Mouse (Mus musculus) neural tube, embryonic 14.5 days (tissue): ENCODE measurements around the gene Prdx2. TPM values are rescaled to one million over a fixed set of nuclear protein-coding genes. Genes with fewer than 3 reads are reported as not detected.

Experiments used
- ATAC-seq: fragments of 200-750 bp; cut with Nextera tagmentation; 2 replicates; pipeline ENCODE4 v1.8.0; 2017; ENCODE audit warnings: low read depth, mild to moderate bottlenecking, moderate TSS enrichment, moderate library complexity
- H3K27ac ChIP-seq: fragments of 300-500 bp; sonication (generic); 2 replicates; pipeline ENCODE4 v1.5.1; 2014; ENCODE audit warnings: low read depth, mild to moderate bottlenecking, control low read depth, low read length, moderate library complexity, mixed read lengths
- H3K27me3 ChIP-seq: fragments of 300-500 bp; sonication (generic); 2 replicates; pipeline ENCODE4 v1.6.1; 2014; ENCODE audit warnings: low read length; ENCODE audit not compliant: control insufficient read depth, insufficient read depth
- H3K36me3 ChIP-seq: fragments of 300-500 bp; sonication (generic); 2 replicates; pipeline ENCODE4 v1.6.1; 2014; ENCODE audit warnings: low read length, mixed read lengths; ENCODE audit not compliant: control insufficient read depth, insufficient read depth
- H3K4me1 ChIP-seq: fragments of 300-500 bp; sonication (generic); 2 replicates; pipeline ENCODE4 v1.6.1; 2014; ENCODE audit warnings: low read length; ENCODE audit not compliant: control insufficient read depth, insufficient read depth
- H3K4me2 ChIP-seq: fragments of 300-500 bp; sonication (generic); 2 replicates; pipeline ENCODE4 v1.6.1; 2014; ENCODE audit warnings: mild to moderate bottlenecking, low read depth, low read length, control low read depth
- H3K4me3 ChIP-seq: fragments of 300-500 bp; sonication (generic); 2 replicates; pipeline ENCODE4 v1.5.1; 2014; ENCODE audit warnings: low read depth, low read length, control low read depth, mixed read lengths
- H3K9ac ChIP-seq: fragments of 300-500 bp; sonication (generic); replicated peaks from 2 replicates; pipeline ENCODE4 v1.6.1; 2014; ENCODE audit warnings: low read depth, mild to moderate bottlenecking, control low read depth, low read length, mixed read lengths
- H3K9me3 ChIP-seq: fragments of 300-500 bp; sonication (generic); 2 replicates; pipeline ENCODE4 v1.6.1; 2016; ENCODE audit warnings: low read length; ENCODE audit not compliant: control insufficient read depth
- WGBS: fragments of 180-500 bp; shearing (Covaris S2); extraction: QIAGEN DNeasy Blood & Tissue Kit; methylation state at CpG from one replicate; pipeline ENCODE4 v1.1.7; 2014; 5-methylcytosine and 5-hydroxymethylcytosine counted together
- polyA plus RNA-seq: library from polyadenylated mRNA; unstranded; fragments of >200 nt; fragmentation: Nextera tagmentation; extraction: Ambion mirVana; gene quantifications from 2 replicates; pipeline ENCODE4 v1.2.1, GENCODE M21; 2014

Prdx2 gene
- polyA plus RNA-seq: 1,214 and 1,252 TPM in 2 replicates

- under 1% methylated on average over 56 of the region's 56 CpGs for WGBS
- peaks cover 24% of the 10 kb centered on the region for H3K36me3 ChIP-seq
- peak within 1 kb of the TSS; percentile 90 for H3K4me2 ChIP-seq
- no peaks in the 10 kb centered on the region for H3K27me3 ChIP-seq
- peak; percentile 79 for ATAC-seq
- no peaks in the 10 kb centered on the region for H3K9me3 ChIP-seq
- peak within 1 kb of the TSS; percentile 94 for H3K9ac ChIP-seq
- peaks cover 24% of the 10 kb centered on the region for H3K4me1 ChIP-seq
- peak within 1 kb of the TSS; percentile 80 for H3K4me3 ChIP-seq
- H3K27ac ChIP-seq: peak within 1 kb of the TSS; percentile 74
Measured at GRCm38 (mm10) chr8:84969241-84970134, at the start of gene Prdx2, which contains the start of the genes Gm49661 and Rnaseh2a. Gene Prdx2, plus strand, starts transcription at chr8:84969587. Gene Gm49661, minus strand, starts transcription at chr8:84969433. Gene Rnaseh2a, minus strand, starts transcription at chr8:84969767.

DNA sequence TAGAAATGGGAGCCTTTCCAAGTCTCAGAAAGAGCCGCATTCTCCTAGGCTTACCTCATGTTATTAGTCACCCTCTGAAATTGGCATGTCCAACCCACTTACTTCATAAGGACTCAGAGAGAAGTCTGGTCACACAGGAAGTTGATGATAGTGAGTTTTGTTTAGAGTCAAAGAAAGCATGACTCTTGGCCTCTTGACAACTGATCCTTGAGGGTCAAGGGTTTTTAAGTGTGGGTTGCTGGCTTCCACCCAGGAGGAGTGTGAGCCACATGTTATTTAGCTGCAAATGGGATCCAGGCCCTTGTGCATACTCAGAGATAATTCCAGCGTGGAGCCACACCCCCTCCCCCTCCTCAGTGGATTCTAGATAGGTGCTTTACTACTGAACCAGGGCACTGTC lies 47.8 kb upstream of the Prdx2 start:
- Histone ChIP-seq H3K4me3 (no peak overlapping the region), H3K27me3 (no peaks in the 10 kb centered on the region), H3K4me1 (no peaks in the 10 kb centered on the region), H3K9ac (no peak overlapping the region), H3K27ac (no peak overlapping the region), H3K9me3 (no peaks in the 10 kb centered on the region), H3K4me2 (no peak overlapping the region), H3K36me3 (peaks cover 81% of the 10 kb centered on the region)
- 91% methylated on average over 2 of the region's 2 CpGs for WGBS
- ATAC-seq: no peak

GRCm38 (mm10) chr8:84925557-84925956 lies 43.8 kb upstream of the Prdx2 start:
- Histone ChIP-seq H3K4me3 (no peak overlapping the region), H3K27me3 (no peaks in the 10 kb centered on the region), H3K9me3 (no peaks in the 10 kb centered on the region), H3K4me2 (no peak overlapping the region), H3K27ac (no peak overlapping the region), H3K9ac (no peak overlapping the region), H3K4me1 (0 out of 2 replicates have a peak, but pooled peaks cover 2% of the 10 kb centered on the region), H3K36me3 (peaks cover 58% of the 10 kb centered on the region)
- ATAC-seq: no peak
- 77% methylated on average over 7 of the region's 7 CpGs for WGBS

GRCm38 (mm10) chr8:84927513-84927912 lies 41.9 kb upstream of the Prdx2 start:
- H3K9ac ChIP-seq: no peak overlapping the region
- WGBS: 91% methylated on average over 1 of the region's 1 CpGs
- no peak overlapping the region for H3K27ac ChIP-seq
- no peak overlapping the region for H3K4me2 ChIP-seq
- ATAC-seq: no peak
- 0 out of 2 replicates have a peak, but pooled peaks cover 2% of the 10 kb centered on the region for H3K4me1 ChIP-seq
- no peaks in the 10 kb centered on the region for H3K9me3 ChIP-seq
- no peak overlapping the region for H3K4me3 ChIP-seq
- peaks cover 46% of the 10 kb centered on the region for H3K36me3 ChIP-seq
- no peaks in the 10 kb centered on the region for H3K27me3 ChIP-seq

DNA sequence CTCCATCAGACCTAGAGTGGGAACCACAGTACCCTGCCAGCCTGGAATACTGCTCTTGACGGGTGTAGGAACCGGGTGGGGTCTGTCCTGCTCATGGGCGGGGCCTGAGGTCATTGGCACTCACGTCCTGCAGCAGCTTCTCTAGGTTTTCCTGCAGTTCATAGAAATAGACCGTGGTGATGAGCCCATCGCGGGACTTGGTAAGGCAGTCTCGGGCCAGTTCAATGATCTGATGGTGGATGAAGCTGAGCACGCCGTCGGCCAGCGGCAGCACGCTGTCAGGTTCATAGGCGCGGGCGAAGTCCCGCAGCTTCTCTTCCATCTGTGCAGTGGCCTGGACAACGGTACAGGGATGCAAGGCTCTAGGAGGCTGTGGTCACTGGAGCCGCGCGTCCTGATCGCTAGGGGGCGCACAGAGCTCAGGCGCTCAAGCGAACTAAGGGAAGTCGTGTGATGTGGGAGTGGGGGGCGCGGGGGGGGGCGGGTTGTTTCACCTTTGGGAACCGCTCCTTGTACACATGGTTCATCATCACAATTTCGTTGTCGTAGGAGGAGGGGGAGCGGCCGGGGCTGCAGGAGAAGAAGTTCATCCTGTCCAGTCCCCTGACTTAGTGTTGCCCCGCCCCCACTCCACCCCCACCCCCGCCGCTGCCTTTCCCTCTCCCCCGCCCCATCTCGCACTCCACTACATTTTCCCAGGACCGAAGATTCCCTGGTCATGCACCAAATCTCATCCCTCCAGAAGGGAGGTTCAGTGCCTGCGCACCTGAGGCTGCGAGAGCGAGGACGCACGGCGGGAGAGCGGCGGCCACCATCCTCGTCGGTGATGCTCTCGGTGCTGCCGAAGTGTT lies 40.7 kb upstream of the Prdx2 start:
- peak; percentile 84 for ATAC-seq
- no peaks in the 10 kb centered on the region for H3K27me3 ChIP-seq
- H3K4me3 ChIP-seq: no peak overlapping the region
- WGBS: 4% methylated on average over 45 of the region's 52 CpGs
- peaks cover 4% of the 10 kb centered on the region; the same call in 1 of the 2 replicates for H3K4me1 ChIP-seq
- no peaks in the 10 kb centered on the region for H3K9me3 ChIP-seq
- peaks cover 39% of the 10 kb centered on the region for H3K36me3 ChIP-seq
- no peak overlapping the region for H3K9ac ChIP-seq
- no peak overlapping the region for H3K27ac ChIP-seq
- peak overlapping the region; percentile 38 for H3K4me2 ChIP-seq

GRCm38 (mm10) chr8:84930582-84930981 lies 38.8 kb upstream of the Prdx2 start:
- WGBS: 89% methylated on average over 13 of the region's 13 CpGs
- Histone ChIP-seq H3K9me3 (no peaks in the 10 kb centered on the region), H3K4me2 (no peak overlapping the region), H3K9ac (no peak overlapping the region), H3K4me3 (no peak overlapping the region), H3K4me1 (peaks cover 22% of the 10 kb centered on the region), H3K27me3 (no peaks in the 10 kb centered on the region), H3K27ac (no peak overlapping the region), H3K36me3 (peaks cover 24% of the 10 kb centered on the region; the same call in 1 of the 2 replicates)
- no peak for ATAC-seq

GRCm38 (mm10) chr8:84933767-84934559 lies 35.4 kb upstream of the Prdx2 start:
- no peak for ATAC-seq
- peaks cover 24% of the 10 kb centered on the region for H3K4me1 ChIP-seq
- H3K27ac ChIP-seq: no peak overlapping the region
- H3K9me3 ChIP-seq: no peaks in the 10 kb centered on the region
- H3K4me2 ChIP-seq: peak overlapping the region; percentile 97
- H3K36me3 ChIP-seq: peaks cover 9% of the 10 kb centered on the region; the same call in 1 of the 2 replicates
- peak overlapping the region; percentile 98 for H3K4me3 ChIP-seq
- no peak overlapping the region for H3K9ac ChIP-seq
- H3K27me3 ChIP-seq: peaks cover 2% of the 10 kb centered on the region; the same call in 1 of the 2 replicates
- WGBS: 77% methylated on average over 16 of the region's 16 CpGs

- WGBS: 1% methylated on average over 15 of the region's 15 CpGs
- ATAC-seq: peak; percentile 73
- H3K4me2 ChIP-seq: peak overlapping the region; percentile 97
- H3K9ac ChIP-seq: peak overlapping the region; percentile 99; the same call in 1 of the 2 replicates
- H3K36me3 ChIP-seq: peaks cover 9% of the 10 kb centered on the region; the same call in 1 of the 2 replicates
- peak overlapping the region; percentile 96; the same call in 1 of the 2 replicates for H3K27ac ChIP-seq
- peak overlapping the region; percentile 98 for H3K4me3 ChIP-seq
- H3K27me3 ChIP-seq: peaks cover 2% of the 10 kb centered on the region; the same call in 1 of the 2 replicates
- peaks cover 22% of the 10 kb centered on the region for H3K4me1 ChIP-seq
- H3K9me3 ChIP-seq: no peaks in the 10 kb centered on the region
Measured at GRCm38 (mm10) chr8:84934860-84935259, 34.5 kb upstream of the Prdx2 start.
